Mouse (Mus musculus) CH12.LX (cell line): Measurements from ENCODE around the gene Znrf4. TPM values are rescaled to one million over a fixed set of nuclear protein-coding genes. Genes with fewer than 3 reads are reported as not detected.

Experiments used
- DNase-seq: peaks from one replicate; pipeline ENCODE4 v3.0.0-alpha.2; 2013; ENCODE audit errors: extremely low read depth
- H3K27ac ChIP-seq: 2 replicates; pipeline ENCODE4 v1.5.1; 2012; ENCODE audit warnings: low read depth, mild to moderate bottlenecking, control low read depth, moderate library complexity; ENCODE audit not compliant: insufficient read depth
- H3K27me3 ChIP-seq: replicated peaks from 2 replicates; pipeline ENCODE3; 2012; ENCODE audit warnings: inconsistent platforms
- H3K36me3 ChIP-seq, 2 experiments: replicated peaks in 1 of 2; 2 replicates each; pipeline versions ENCODE3 to v1.6.1; 2012; ENCODE audit warnings: inconsistent platforms in 1 of 2, low read length in 1 of 2, mild to moderate bottlenecking in 1 of 2, mixed read lengths in 1 of 2, moderate library complexity in 1 of 2; ENCODE audit not compliant: control insufficient read depth in 1 of 2, insufficient read depth in 1 of 2
- H3K4me1 ChIP-seq, 2 experiments: 2 replicates each; pipeline ENCODE4 v1.6.1; 2012; ENCODE audit warnings: inconsistent platforms in 1 of 2, moderate library complexity in 1 of 2; ENCODE audit not compliant: insufficient read depth in 2 of 2, control insufficient read depth in 1 of 2
- H3K4me2 ChIP-seq: 2 replicates; pipeline ENCODE4 v1.6.1; 2012; ENCODE audit warnings: low read depth, mild to moderate bottlenecking, control low read depth; ENCODE audit not compliant: poor library complexity, insufficient read depth, severe bottlenecking
- H3K4me3 ChIP-seq, 3 experiments: fragments of 150-350 bp in 1 of 3; sonication (generic) in 1 of 3; replicated peaks in 1 of 3; 2 replicates each; pipeline versions ENCODE3 to v1.5.1; 2011 to 2012; ENCODE audit warnings: low read depth in 2 of 3, low read length in 2 of 3, mild to moderate bottlenecking in 2 of 3, moderate library complexity in 2 of 3, control low read depth in 1 of 3, improper control_type of control experiment in 1 of 3, inconsistent platforms in 1 of 3, mixed read lengths in 1 of 3; ENCODE audit not compliant: poor library complexity in 1 of 3
- H3K79me2 ChIP-seq: replicated peaks from 2 replicates; pipeline ENCODE4 v1.6.1; 2012; ENCODE audit warnings: mild to moderate bottlenecking, moderate library complexity; ENCODE audit not compliant: control insufficient read depth, poor library complexity, insufficient read depth, severe bottlenecking; ENCODE audit errors: extremely low read depth
- H3K9ac ChIP-seq: 2 replicates; pipeline ENCODE4 v1.6.1; 2012; ENCODE audit warnings: low read depth, mild to moderate bottlenecking, control low read depth, moderate library complexity; ENCODE audit not compliant: insufficient read depth
- H3K9me3 ChIP-seq: replicated peaks from 2 replicates; pipeline ENCODE3; 2012; ENCODE audit warnings: low read length, inconsistent platforms, mixed read lengths
- BHLHE40 ChIP-seq: IDR thresholded peaks from 2 replicates; pipeline ENCODE4 v1.6.1; 2011; ENCODE audit warnings: mild to moderate bottlenecking, low read depth, low read length, improper control_type of control experiment
- CHD2 ChIP-seq: IDR thresholded peaks from 2 replicates; pipeline ENCODE4 v1.6.1; 2011; ENCODE audit warnings: low read length, improper control_type of control experiment
- ELF1 ChIP-seq: IDR thresholded peaks from 2 replicates; pipeline ENCODE4 v1.6.1; 2014; ENCODE audit warnings: low read depth, mild to moderate bottlenecking, inconsistent platforms, low read length, improper control_type of control experiment
- ETS1 ChIP-seq: conservative IDR thresholded peaks from 2 replicates; pipeline ENCODE4 v1.6.1; 2012; ENCODE audit warnings: low read depth, mild to moderate bottlenecking, inconsistent platforms, low read length, improper control_type of control experiment, moderate library complexity
- GABPA ChIP-seq: IDR thresholded peaks from 2 replicates; pipeline ENCODE4 v1.6.1; 2012; ENCODE audit warnings: low read depth, low read length, improper control_type of control experiment, inconsistent platforms; ENCODE audit not compliant: insufficient replicate concordance
- HCFC1 ChIP-seq: IDR thresholded peaks from 2 replicates; pipeline ENCODE4 v1.6.1; 2012; ENCODE audit warnings: low read depth, mild to moderate bottlenecking, inconsistent platforms, low read length, improper control_type of control experiment
- MAX ChIP-seq: IDR thresholded peaks from 2 replicates; pipeline ENCODE4 v1.6.1; 2011; ENCODE audit warnings: low read length, improper control_type of control experiment
- MEF2A ChIP-seq: IDR thresholded peaks from 2 replicates; pipeline ENCODE4 v1.6.1; 2014; ENCODE audit warnings: low read depth, mild to moderate bottlenecking, inconsistent platforms, low read length, improper control_type of control experiment, borderline replicate concordance
- MXI1 ChIP-seq: IDR thresholded peaks from 2 replicates; pipeline ENCODE4 v1.6.1; 2011; ENCODE audit warnings: mild to moderate bottlenecking, low read depth, low read length, improper control_type of control experiment
- MYC ChIP-seq: IDR thresholded peaks from 2 replicates; pipeline ENCODE4 v1.6.1; 2011; ENCODE audit warnings: low read depth, mild to moderate bottlenecking, improper control_type of control experiment, low read length
- NELFE ChIP-seq: IDR thresholded peaks from 2 replicates; pipeline ENCODE4 v1.6.1; 2011; ENCODE audit warnings: low read depth, low read length, improper control_type of control experiment
- NRF1 ChIP-seq: IDR thresholded peaks from 2 replicates; pipeline ENCODE4 v1.6.1; 2014; ENCODE audit warnings: low read depth, mild to moderate bottlenecking, inconsistent platforms, low read length, improper control_type of control experiment, moderate library complexity
- POLR2A ChIP-seq: IDR thresholded peaks from 2 replicates; pipeline ENCODE4 v1.6.1; 2011; ENCODE audit warnings: low read depth, mild to moderate bottlenecking, improper control_type of control experiment, low read length
- TCF12 ChIP-seq: IDR thresholded peaks from 2 replicates; pipeline ENCODE4 v1.6.1; 2014; ENCODE audit warnings: low read depth, mild to moderate bottlenecking, inconsistent platforms, low read length, improper control_type of control experiment
- UBTF ChIP-seq: IDR thresholded peaks from 2 replicates; pipeline ENCODE4 v1.6.1; 2012; ENCODE audit warnings: low read depth, mild to moderate bottlenecking, inconsistent platforms, low read length, improper control_type of control experiment, moderate library complexity
- USF1 ChIP-seq: IDR thresholded peaks from 2 replicates; pipeline ENCODE4 v1.6.1; 2014; ENCODE audit warnings: low read depth, mild to moderate bottlenecking, inconsistent platforms, low read length, improper control_type of control experiment
- USF2 ChIP-seq: conservative IDR thresholded peaks from 2 replicates; pipeline ENCODE4 v1.6.1; 2011; ENCODE audit warnings: low read depth, low read length, improper control_type of control experiment
- ZKSCAN1 ChIP-seq: IDR thresholded peaks from 2 replicates; pipeline ENCODE4 v1.6.1; 2012; ENCODE audit warnings: low read depth, inconsistent platforms, low read length, improper control_type of control experiment, borderline replicate concordance
- ZNF384 ChIP-seq: IDR thresholded peaks from 2 replicates; pipeline ENCODE4 v1.6.1; 2012; ENCODE audit warnings: low read depth, low read length, improper control_type of control experiment, inconsistent platforms
- dilution Hi-C: fragments of 300-500 bp; cut with MboI; formaldehyde crosslinking; loops from 2 replicates; pipeline ENCODE4 v1.14.3; 2020; ENCODE audit warnings: low sequenced_read_pairs; ENCODE audit not compliant: extremely low pct_unique_long_range_greater_than_20kb, extremely low pct_ligation_motif_present
- in situ Hi-C: fragments of 300-500 bp; cut with MboI; formaldehyde crosslinking; loops from 3 replicates; pipeline ENCODE4 v1.14.3; 2019; ENCODE audit warnings: low sequenced_read_pairs, low pct_ligation_motif_present, low pct_unique_long_range_greater_than_20kb, mixed read lengths
- polyA plus RNA-seq: library from polyadenylated mRNA; unstranded; fragments of >175 nt; gene quantifications from 2 replicates; pipeline ENCODE4 v1.2.1, GENCODE M21; 2012; ENCODE audit warnings: low read depth; ENCODE audit not compliant: insufficient read length
- total RNA-seq, 2 experiments: library from RNA; depleted of rRNA; stranded (reverse); fragments of 300-350 nt in 1 of 2; fragments of >200 nt in 1 of 2; gene quantifications; 2 replicates each; pipeline ENCODE4 v1.2.3; 2012 to 2014

Znrf4 gene
- total and polyA plus RNA-seq, 3 experiments, result not detected

DNA sequence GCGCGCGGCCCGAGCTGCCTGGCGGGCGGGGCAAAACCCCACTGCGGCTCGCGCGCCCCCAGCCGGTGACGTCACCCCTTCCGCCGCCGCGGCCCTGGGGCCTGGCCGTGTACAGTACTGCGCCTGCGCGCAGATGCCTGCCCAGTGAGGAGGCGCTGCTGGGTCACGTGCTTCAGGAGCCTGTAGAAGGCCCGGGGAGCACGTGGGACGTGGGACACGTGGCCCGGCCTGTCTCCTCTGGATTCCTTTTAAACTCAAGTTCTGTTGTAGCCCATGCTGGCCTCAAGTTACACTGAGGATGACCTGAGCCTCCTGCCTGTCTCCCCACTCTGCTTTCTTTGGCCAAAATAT lies 35.9 kb downstream of the Znrf4 start, which contains the start of gene Ptprs:
Ptprs (minus strand) TSS at position 82 of the 351 bp plus-strand sequence.
- peaks cover 4% of the 10 kb centered on the region; the same call in 1 of the 2 replicates for H3K79me2 ChIP-seq
- DNase-seq, result peak; percentile 93
- H3K27ac ChIP-seq, result no peak within 1 kb of the TSS
- peaks cover 0 to 5% of the 10 kb centered on the region in 2 experiments for H3K36me3 ChIP-seq
- H3K27me3 ChIP-seq, result peaks cover 8% of the 10 kb centered on the region
- dilution Hi-C loops, result no loop called here
- H3K4me1 ChIP-seq, result peaks cover 15 to 44% of the 10 kb centered on the region in 2 experiments
- H3K4me2 ChIP-seq, result peak within 1 kb of the TSS; percentile 85
- in situ Hi-C loops, result no loop called here
- peak within 1 kb of the TSS; percentile 58 to 82 (median 80) for H3K4me3 ChIP-seq
- TF ChIP-seq NRF1 (peak; percentile 90), MYC (peak; percentile 99), ZKSCAN1 (no peak), USF1 (peak; percentile 96), ELF1 (peak; percentile 67), BHLHE40 (peak; percentile 90), NELFE (no peak), TCF12 (peak; percentile 31; the same call in 1 of the 2 replicates), MXI1 (peak; percentile 89), CHD2 (peak; percentile 44; the same call in 1 of the 2 replicates), MAX (peak; percentile 100), MEF2A (no peak), USF2 (peak; percentile 95), ZNF384 (no peak), HCFC1 (peak; percentile 60), ETS1 (peak; percentile 83), GABPA (no peak)
- H3K9me3 ChIP-seq, result peaks cover 23% of the 10 kb centered on the region
- H3K9ac ChIP-seq, result peak within 1 kb of the TSS; percentile 77

- Histone ChIP-seq H3K27ac (no peak overlapping the region), H3K9me3 (peaks cover 23% of the 10 kb centered on the region), H3K79me2 (peaks cover 4% of the 10 kb centered on the region; the same call in 1 of the 2 replicates), H3K27me3 (peaks cover 8% of the 10 kb centered on the region), H3K36me3 (peaks cover 0 to 7% of the 10 kb centered on the region in 2 experiments), H3K4me1 (peaks cover 14 to 41% of the 10 kb centered on the region in 2 experiments), H3K9ac (peak overlapping the region; percentile 77), H3K4me2 (peak overlapping the region; percentile 85), H3K4me3 (peak overlapping the region; percentile 58 to 82 (median 80))
- in situ Hi-C loops, result no loop called here
- TF ChIP-seq ELF1 (no peak), UBTF (peak; percentile 46; the same call in 1 of the 2 replicates), POLR2A (peak; percentile 68; the same call in 1 of the 2 replicates), MXI1 (no peak), TCF12 (0 out of 2 replicates have a peak, but pooled peaks have one; percentile 3)
- peak; percentile 14 for DNase-seq
- dilution Hi-C loops, result no loop called here
These were observed 36.4 kb downstream of the Znrf4 start for GRCm38 (mm10) chr17:56475584-56476401.
